Mouse (Mus musculus) midbrain, embryonic 14.5 days (tissue): ENCODE data around the gene Megf8. TPM values are rescaled to one million over a fixed set of nuclear protein-coding genes. Genes with fewer than 3 reads are reported as not detected.
A peak's percentile ranks its signal among the peaks of the same experiment; 100 is the strongest.

ENCODE experiments used
- ATAC-seq: fragments of 200-750 bp; cut with Nextera tagmentation; 2 replicates; pipeline ENCODE4 v1.8.0; 2017; ENCODE audit warnings: moderate number of reproducible peaks, moderate library complexity; ENCODE audit not compliant: low FRiP score, low TSS enrichment
- DNase-seq: peaks from one replicate; pipeline ENCODE4 v3.0.0-alpha.2; 2015
- H3K27ac ChIP-seq: fragments of 300-500 bp; sonication (generic); replicated peaks from 2 replicates; pipeline ENCODE4 v1.5.1; 2014; ENCODE audit warnings: mild to moderate bottlenecking, low read depth, low read length, moderate library complexity
- H3K27me3 ChIP-seq: fragments of 300-500 bp; sonication (generic); 2 replicates; pipeline ENCODE4 v1.6.1; 2014; ENCODE audit warnings: low read length, control low read depth, mixed read lengths; ENCODE audit not compliant: control insufficient read depth, insufficient read depth
- H3K36me3 ChIP-seq: fragments of 300-500 bp; sonication (generic); 2 replicates; pipeline ENCODE4 v1.6.1; 2014; ENCODE audit warnings: low read length, control low read depth; ENCODE audit not compliant: control insufficient read depth, insufficient read depth
- H3K4me1 ChIP-seq: fragments of 300-500 bp; sonication (generic); 2 replicates; pipeline ENCODE4 v1.6.1; 2014; ENCODE audit warnings: mild to moderate bottlenecking, antibody characterized with exemption, low read length, control low read depth; ENCODE audit not compliant: control insufficient read depth, insufficient read depth
- H3K4me2 ChIP-seq: fragments of 300-500 bp; sonication (generic); 2 replicates; pipeline ENCODE4 v1.6.1; 2014; ENCODE audit warnings: mild to moderate bottlenecking, low read length, moderate library complexity
- H3K4me3 ChIP-seq: fragments of 300-500 bp; sonication (generic); replicated peaks from 2 replicates; pipeline ENCODE4 v1.5.1; 2014; ENCODE audit warnings: low read depth, low read length
- H3K9ac ChIP-seq: fragments of 300-500 bp; sonication (generic); replicated peaks from 2 replicates; pipeline ENCODE4 v1.6.1; 2014; ENCODE audit warnings: mild to moderate bottlenecking, low read length, moderate library complexity
- H3K9me3 ChIP-seq: fragments of 300-500 bp; sonication (generic); 2 replicates; pipeline ENCODE4 v1.6.1; 2016; ENCODE audit warnings: low read length, control low read depth, mixed read lengths; ENCODE audit not compliant: control insufficient read depth
- WGBS: fragments of 180-500 bp; shearing (Covaris S2); extraction: QIAGEN DNeasy Blood & Tissue Kit; methylation state at CpG from one replicate; pipeline ENCODE4 v1.1.7; 2014; 5-methylcytosine and 5-hydroxymethylcytosine counted together
- polyA plus RNA-seq: library from polyadenylated mRNA; unstranded; fragments of >200 nt; fragmentation: Nextera tagmentation; extraction: Ambion mirVana; gene quantifications from 2 replicates; pipeline ENCODE4 v1.2.1, GENCODE M21; 2014

Gene Megf8
- polyA plus RNA-seq, 1 experiment from 2014 or later: 21.6 TPM

DNA sequence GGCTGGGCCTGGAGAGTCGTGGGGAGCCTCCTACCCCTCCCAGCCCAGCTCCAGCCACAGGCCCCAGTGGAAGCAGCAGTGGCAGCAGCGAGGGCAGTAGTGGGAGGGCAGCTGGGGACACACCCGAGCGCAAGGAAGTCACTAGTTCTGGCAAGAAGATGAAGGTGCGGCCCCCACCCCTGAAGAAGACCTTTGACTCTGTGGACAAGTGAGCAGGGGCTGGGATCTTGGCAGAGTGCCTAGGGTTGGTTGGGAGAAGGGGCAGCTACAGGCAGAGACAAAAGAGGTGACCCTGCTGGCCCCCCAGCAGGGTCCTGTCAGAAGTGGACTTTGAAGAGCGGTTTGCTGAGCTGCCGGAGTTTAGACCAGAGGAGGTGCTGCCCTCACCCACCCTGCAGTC, 24.9 kb upstream of the Megf8 start:
- H3K27ac ChIP-seq: peak overlapping the region; percentile 50
- H3K4me3 ChIP-seq: no peak overlapping the region

DNA sequence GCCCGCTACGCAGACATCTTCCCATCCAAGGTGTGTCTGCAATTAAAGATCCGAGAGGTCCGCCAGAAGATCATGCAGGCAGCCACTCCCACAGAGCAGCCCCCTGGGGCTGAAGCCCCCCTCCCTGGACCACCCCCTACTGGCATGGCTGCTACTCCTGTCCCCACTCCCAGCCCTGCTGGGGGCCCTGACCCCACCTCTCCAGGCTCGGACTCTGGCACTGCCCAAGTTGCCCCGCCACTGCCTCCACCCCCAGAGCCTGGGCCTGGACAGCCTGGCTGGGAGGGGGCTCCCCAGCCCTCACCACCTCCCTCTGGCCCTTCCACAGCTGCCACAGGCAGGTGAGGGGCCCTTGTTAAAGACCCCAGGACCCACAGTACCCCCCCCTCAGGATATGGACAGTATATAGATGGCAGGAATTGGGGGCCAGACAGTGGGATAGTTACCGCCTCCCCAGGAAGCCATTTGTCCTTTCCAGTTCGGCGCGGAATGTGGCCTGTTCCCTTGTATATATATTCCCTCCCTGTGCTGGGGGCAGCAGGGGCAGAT, 23.7 kb upstream of the Megf8 start:
- H3K27me3 ChIP-seq: no peaks in the 10 kb centered on the region
- H3K9ac ChIP-seq: no peak overlapping the region
- H3K4me3 ChIP-seq: no peak overlapping the region
- no peak for ATAC-seq
- H3K36me3 ChIP-seq: peaks cover 79% of the 10 kb centered on the region
- DNase-seq: peak; percentile 8
- H3K4me1 ChIP-seq: peaks cover 13% of the 10 kb centered on the region
- H3K4me2 ChIP-seq: no peak overlapping the region
- H3K9me3 ChIP-seq: no peaks in the 10 kb centered on the region
- H3K27ac ChIP-seq: 0 out of 2 replicates have a peak overlapping the region, but pooled peaks have one; percentile 20
- 87% methylated on average over 10 of the region's 10 CpGs for WGBS

More for the DNA sequence above, 24.9 kb upstream of the Megf8 start:
- Histone ChIP-seq H3K4me2 (no peak overlapping the region), H3K9ac (no peak overlapping the region), H3K9me3 (no peaks in the 10 kb centered on the region), H3K36me3 (peaks cover 91% of the 10 kb centered on the region), H3K4me1 (peaks cover 13% of the 10 kb centered on the region), H3K27me3 (no peaks in the 10 kb centered on the region)
- DNase-seq (no peak), ATAC-seq (no peak)
- 71% methylated on average over 7 of the region's 7 CpGs for WGBS

DNA sequence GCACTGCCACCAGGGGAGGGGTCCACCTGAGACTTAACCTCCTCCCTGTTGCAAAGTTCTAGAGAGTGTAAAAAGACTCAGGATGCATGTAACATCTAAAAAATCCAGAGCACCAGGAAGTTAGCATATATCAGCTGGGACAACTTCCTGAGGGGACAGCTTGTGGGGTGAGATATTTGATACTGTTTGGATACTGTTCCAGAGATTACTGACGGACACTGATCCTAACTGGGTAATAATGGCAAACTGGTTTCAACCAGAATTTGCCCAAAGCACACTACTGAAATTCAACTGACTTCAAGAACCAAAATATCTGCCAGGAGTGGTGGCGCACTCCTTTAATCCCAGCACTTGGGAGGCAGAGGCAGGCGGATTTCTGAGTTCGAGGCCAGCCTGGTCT, 22.5 kb upstream of the Megf8 start:
- DNase-seq: no peak
- no peak for ATAC-seq
- Histone ChIP-seq H3K9me3 (no peaks in the 10 kb centered on the region), H3K9ac (no peak overlapping the region), H3K27ac (no peak overlapping the region), H3K4me3 (no peak overlapping the region), H3K4me1 (peaks cover 13% of the 10 kb centered on the region), H3K27me3 (no peaks in the 10 kb centered on the region), H3K36me3 (peaks cover 67% of the 10 kb centered on the region), H3K4me2 (no peak overlapping the region)
- WGBS: 91% methylated on average over 4 of the region's 4 CpGs

DNA sequence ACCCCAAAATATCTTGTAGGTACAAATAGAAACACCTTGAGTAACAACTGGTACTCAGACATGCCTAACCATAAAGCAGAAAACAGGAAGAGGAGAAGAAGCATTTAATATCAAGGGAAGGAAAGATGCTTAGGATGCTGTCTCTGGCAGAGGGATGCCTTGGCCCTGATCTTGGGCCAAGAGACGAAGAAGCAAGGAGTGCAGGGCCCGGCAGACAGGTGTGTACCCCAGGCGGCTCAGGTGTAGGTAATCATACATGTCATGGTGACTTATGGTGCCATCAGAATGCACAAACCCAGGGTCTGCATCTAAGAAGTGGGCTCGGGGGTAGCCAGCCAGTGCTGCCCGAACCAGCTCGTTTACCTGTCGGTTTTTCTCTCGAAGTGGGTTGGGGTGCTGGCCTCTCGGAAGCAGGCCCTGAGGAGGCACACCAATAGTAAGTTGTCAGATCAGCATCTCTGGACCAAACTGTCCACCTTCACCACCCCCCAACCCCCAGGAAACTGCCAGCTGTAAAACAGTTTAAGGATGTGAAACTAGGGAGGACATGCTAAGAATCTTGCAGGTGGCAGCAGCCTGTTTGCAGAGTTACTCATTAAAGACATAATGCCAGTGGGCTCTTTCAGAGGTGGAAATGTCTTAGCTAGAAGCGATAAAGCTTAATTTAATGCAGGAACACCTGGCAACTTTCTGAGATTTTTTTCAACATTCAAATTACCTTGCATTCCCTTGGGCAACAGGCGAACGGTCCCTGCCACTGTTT, 21.8 kb upstream of the Megf8 start:
- DNase-seq: no peak
- Histone ChIP-seq H3K4me3 (peak overlapping the region; percentile 89; the same call in 1 of the 2 replicates), H3K4me1 (peaks cover 13% of the 10 kb centered on the region), H3K4me2 (peak overlapping the region; percentile 81), H3K9me3 (no peaks in the 10 kb centered on the region), H3K27ac (no peak overlapping the region), H3K36me3 (peaks cover 60% of the 10 kb centered on the region), H3K9ac (no peak overlapping the region), H3K27me3 (no peaks in the 10 kb centered on the region)
- WGBS: 92% methylated on average over 12 of the region's 12 CpGs
- no peak for ATAC-seq

DNA sequence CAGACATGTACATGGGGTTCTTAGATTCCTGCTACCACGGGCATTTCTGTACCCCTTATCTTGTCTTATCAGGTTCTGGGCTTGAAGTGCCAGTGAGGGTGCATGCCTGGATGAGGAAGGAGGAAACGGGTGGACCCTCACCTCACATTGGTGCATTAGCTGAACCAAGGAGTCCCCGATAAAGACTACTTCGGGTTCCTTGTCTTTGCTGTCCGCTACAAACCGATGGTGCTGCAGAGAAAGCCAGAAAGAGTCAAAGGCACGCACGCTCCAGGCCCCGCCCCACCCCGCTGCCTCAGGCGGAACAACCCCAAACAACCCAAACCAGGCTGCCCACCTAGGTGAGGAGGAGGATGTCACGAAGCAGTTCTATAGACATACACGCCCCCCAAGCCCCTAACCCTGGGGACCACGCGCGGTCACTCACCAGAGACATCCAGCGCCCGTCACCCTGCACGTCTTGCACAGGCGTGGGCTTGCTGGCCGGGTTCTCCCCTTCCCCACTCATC, 20.0 kb upstream of the Megf8 start:
- peak overlapping the region; percentile 89 for H3K4me3 ChIP-seq
- DNase-seq (peak; percentile 69), ATAC-seq (no peak; the same call in 1 of the 2 replicates)
- peak overlapping the region; percentile 81 for H3K4me2 ChIP-seq
- peaks cover 42% of the 10 kb centered on the region for H3K36me3 ChIP-seq
- peak overlapping the region; percentile 98 for H3K27ac ChIP-seq
- WGBS: under 1% methylated on average over 21 of the region's 21 CpGs
- peak overlapping the region; percentile 97 for H3K9ac ChIP-seq
- H3K4me1 ChIP-seq: peaks cover 13% of the 10 kb centered on the region
- H3K27me3 ChIP-seq: no peaks in the 10 kb centered on the region
- no peaks in the 10 kb centered on the region for H3K9me3 ChIP-seq

DNA sequence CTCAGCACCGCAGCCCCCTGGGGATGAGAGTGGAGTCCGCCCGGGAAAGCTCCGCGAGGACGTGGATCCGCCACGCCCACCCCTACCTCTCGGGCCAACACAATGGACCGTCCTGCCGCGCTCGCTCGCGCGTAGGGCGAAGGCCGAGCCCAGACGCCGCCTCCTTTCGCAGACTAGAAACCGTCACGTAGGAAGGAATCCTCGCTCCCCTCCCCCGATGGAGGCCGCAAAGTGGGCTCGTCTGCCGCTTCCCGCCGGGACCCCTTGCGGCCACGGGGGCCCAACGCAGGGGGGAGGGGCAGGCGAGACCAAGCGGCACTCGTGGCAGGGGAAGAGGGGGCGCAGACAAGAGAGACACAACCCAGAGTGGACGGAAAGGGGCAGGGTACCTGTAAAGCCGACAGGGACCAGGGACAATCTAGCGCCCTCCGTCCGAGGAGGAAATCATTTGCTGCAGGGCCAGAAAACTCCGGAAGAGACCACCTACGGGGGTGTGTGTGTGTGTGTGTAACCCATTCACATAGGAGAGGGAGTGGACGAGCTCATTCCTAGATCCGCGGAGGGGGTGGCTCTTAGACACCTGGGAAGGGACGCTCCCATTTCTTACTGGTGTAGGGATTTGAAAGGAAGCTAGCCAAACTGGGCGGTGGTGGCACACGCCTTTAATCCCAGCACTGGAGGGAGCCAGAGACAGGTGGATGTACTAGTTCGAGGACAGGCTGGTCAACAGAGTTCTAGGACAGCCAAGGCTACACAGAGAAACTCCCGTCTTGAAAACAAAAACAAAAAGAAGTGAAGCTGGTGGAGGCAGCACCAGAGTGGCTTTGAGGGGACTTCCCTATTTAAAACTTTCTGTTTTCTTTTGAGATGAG, 19.3 kb upstream of the Megf8 start, which contains the start of gene Pafah1b3:
Gene Pafah1b3, minus strand, starts transcription at position 533 of the 872 bp plus-strand sequence.
- H3K4me2 ChIP-seq: peak within 1 kb of the TSS; percentile 81
- H3K36me3 ChIP-seq: peaks cover 35% of the 10 kb centered on the region
- H3K27me3 ChIP-seq: no peaks in the 10 kb centered on the region
- peaks cover 13% of the 10 kb centered on the region for H3K4me1 ChIP-seq
- peak within 1 kb of the TSS; percentile 89 for H3K4me3 ChIP-seq
- peak; percentile 97 for DNase-seq
- WGBS: under 1% methylated on average over 52 of the region's 52 CpGs
- peak within 1 kb of the TSS; percentile 97 for H3K9ac ChIP-seq
- peak within 1 kb of the TSS; percentile 98 for H3K27ac ChIP-seq
- no peaks in the 10 kb centered on the region for H3K9me3 ChIP-seq
- ATAC-seq: peak; percentile 89

DNA sequence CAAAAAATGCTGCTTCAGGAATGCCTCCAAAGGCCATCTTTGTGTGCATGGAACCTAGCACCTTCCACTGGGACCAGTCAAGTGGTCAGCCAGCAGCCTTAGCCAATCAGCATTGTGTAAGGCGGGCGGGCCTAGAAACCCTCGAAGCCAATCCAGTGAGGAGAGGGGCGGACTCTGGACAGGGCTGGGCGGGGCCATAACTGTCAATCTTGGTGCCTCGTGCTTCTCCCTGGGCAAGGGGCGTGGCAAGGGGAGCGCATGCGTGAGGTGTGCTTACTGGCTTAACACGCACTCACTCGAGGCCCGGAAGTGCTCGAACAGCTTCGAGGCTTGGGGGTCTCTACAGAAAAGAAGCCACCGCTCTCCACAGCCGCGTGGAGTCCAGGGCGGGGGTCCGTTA, 15.9 kb upstream of the Megf8 start, which contains the start of gene Prr19:
Gene Prr19, plus strand, starts transcription at position 349 of the 400 bp plus-strand sequence.
- no peak within 1 kb of the TSS for H3K27ac ChIP-seq
- no peak within 1 kb of the TSS for H3K9ac ChIP-seq
- 55% methylated on average over 19 of the region's 19 CpGs for WGBS
- ATAC-seq: no peak; the same call in 1 of the 2 replicates
- no peaks in the 10 kb centered on the region for H3K27me3 ChIP-seq
- H3K9me3 ChIP-seq: no peaks in the 10 kb centered on the region
- peaks cover 15% of the 10 kb centered on the region for H3K4me1 ChIP-seq
- DNase-seq: peak; percentile 78
- peaks cover 2% of the 10 kb centered on the region; the same call in 1 of the 2 replicates for H3K36me3 ChIP-seq
- H3K4me2 ChIP-seq: no peak within 1 kb of the TSS
- H3K4me3 ChIP-seq: no peak within 1 kb of the TSS

DNA sequence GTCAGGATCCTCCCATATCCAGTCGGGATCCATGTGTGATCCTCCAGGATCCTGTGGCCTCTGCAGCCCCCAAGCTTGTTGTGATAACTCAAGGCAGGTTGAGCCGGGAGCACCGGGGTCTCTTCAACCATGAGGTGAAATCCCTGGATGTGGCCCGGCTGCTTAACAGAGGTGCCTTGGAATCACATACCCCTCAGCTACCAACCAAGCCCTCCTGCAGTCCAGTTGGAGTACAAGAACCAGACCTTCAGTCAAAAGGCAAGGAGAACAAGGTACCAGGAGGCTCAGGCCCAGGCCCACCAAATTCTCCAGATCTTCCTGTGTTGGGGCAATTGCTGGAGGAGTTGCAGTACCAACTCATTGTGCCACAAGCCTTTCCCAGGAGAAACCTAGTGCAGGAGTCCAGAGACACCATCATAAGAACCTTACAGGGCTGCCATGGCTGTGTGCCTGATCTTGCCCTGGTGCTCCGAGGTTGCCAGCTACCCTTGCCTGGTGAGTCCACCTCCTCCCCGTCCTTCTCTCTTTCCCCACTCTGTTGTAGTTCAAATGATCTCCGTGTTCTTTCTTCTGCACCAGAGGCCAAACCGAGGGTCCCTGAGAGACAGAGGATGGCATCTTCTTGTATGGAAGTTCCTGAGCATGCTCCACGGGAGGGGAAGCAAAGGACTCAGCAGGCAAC, 13.8 kb upstream of the Megf8 start:
- H3K4me1 ChIP-seq: peaks cover 7% of the 10 kb centered on the region
- no peaks in the 10 kb centered on the region for H3K27me3 ChIP-seq
- no peak overlapping the region for H3K27ac ChIP-seq
- H3K36me3 ChIP-seq: 0 out of 2 replicates have a peak, but pooled peaks cover 5% of the 10 kb centered on the region
- H3K4me3 ChIP-seq: no peak overlapping the region
- H3K4me2 ChIP-seq: no peak overlapping the region
- H3K9me3 ChIP-seq: no peaks in the 10 kb centered on the region
- ATAC-seq (no peak), DNase-seq (no peak)
- no peak overlapping the region for H3K9ac ChIP-seq
- WGBS: 77% methylated on average over 9 of the region's 9 CpGs
